Mouse (Mus musculus): ENCODE results near the gene Cybrd1. TPM values are rescaled to one million over a fixed set of nuclear protein-coding genes. Genes with fewer than 3 reads are reported as not detected.
A peak's percentile ranks its signal among the peaks of the same experiment; 100 is the strongest.

Gene Cybrd1
- polyA plus RNA-seq, 1 experiment from 2014 or later, result 1.6 TPM

GRCm38 (mm10) chr2:71187950-71188349 lies 70.2 kb downstream of the Cybrd1 start:
- no peaks in the 10 kb centered on the region; the same call in 1 of the 2 replicates for H3K27me3 ChIP-seq
- H3K36me3 ChIP-seq, result no peaks in the 10 kb centered on the region
- no peak overlapping the region for H3K9ac ChIP-seq
- ATAC-seq (ENCODE audit: low FRiP score), result no peak
- no peak overlapping the region for H3K27ac ChIP-seq
- H3K9me3 ChIP-seq (replicated peaks), result no peaks in the 10 kb centered on the region
- no peak overlapping the region for H3K4me2 ChIP-seq (replicated peaks)
- 69% methylated on average over 3 of the region's 3 CpGs for WGBS
- H3K4me3 ChIP-seq, result no peak overlapping the region
- peaks cover 19% of the 10 kb centered on the region for H3K4me1 ChIP-seq

GRCm38 (mm10) chr2:71188861-71189260 lies 71.1 kb downstream of the Cybrd1 start:
- no peak overlapping the region for H3K9ac ChIP-seq
- H3K4me2 ChIP-seq (replicated peaks), result no peak overlapping the region
- peaks cover 19% of the 10 kb centered on the region for H3K4me1 ChIP-seq
- no peaks in the 10 kb centered on the region for H3K36me3 ChIP-seq
- no peaks in the 10 kb centered on the region for H3K9me3 ChIP-seq (replicated peaks)
- no peaks in the 10 kb centered on the region; the same call in 1 of the 2 replicates for H3K27me3 ChIP-seq
- no peak overlapping the region for H3K4me3 ChIP-seq
- no peak overlapping the region for H3K27ac ChIP-seq
- WGBS, result 26% methylated on average over 2 of the region's 2 CpGs
- ATAC-seq (ENCODE audit: low FRiP score), result no peak

- Histone ChIP-seq H3K27me3 (no peaks in the 10 kb centered on the region; the same call in 1 of the 2 replicates), H3K27ac (peak overlapping the region; percentile 37; the same call in 1 of the 2 replicates), H3K4me3 (0 out of 2 replicates have a peak overlapping the region, but pooled peaks have one; percentile 0), H3K4me2 (replicated peaks) (peak overlapping the region; percentile 39), H3K9me3 (replicated peaks) (no peaks in the 10 kb centered on the region), H3K9ac (no peak overlapping the region), H3K4me1 (peaks cover 19% of the 10 kb centered on the region), H3K36me3 (no peaks in the 10 kb centered on the region)
- WGBS, result 27% methylated on average over 16 of the region's 16 CpGs
- ATAC-seq (ENCODE audit: low FRiP score), result peak; percentile 46
Measured at GRCm38 (mm10) chr2:71191391-71192194, 73.9 kb downstream of the Cybrd1 start.

GRCm38 (mm10) chr2:71192195-71192807 lies 74.6 kb downstream of the Cybrd1 start:
- Histone ChIP-seq H3K36me3 (no peaks in the 10 kb centered on the region), H3K4me1 (peaks cover 19% of the 10 kb centered on the region), H3K27ac (peak overlapping the region; percentile 37; the same call in 1 of the 2 replicates), H3K4me2 (replicated peaks) (peak overlapping the region; percentile 39), H3K4me3 (0 out of 2 replicates have a peak overlapping the region, but pooled peaks have one; percentile 0), H3K9me3 (replicated peaks) (no peaks in the 10 kb centered on the region), H3K9ac (no peak overlapping the region), H3K27me3 (no peaks in the 10 kb centered on the region; the same call in 1 of the 2 replicates)
- WGBS, result 55% methylated on average over 17 of the region's 17 CpGs
- no peak; the same call in 1 of the 2 replicates for ATAC-seq (ENCODE audit: low FRiP score)

Other genes with a start within 250 kb of the Cybrd1 start
- gene Dcaf17, start 62.6 kb upstream of the Cybrd1 start, polyA plus RNA-seq (2016; fragmentation: Nextera tagmentation; extraction: Ambion mirVana), result 36.7 and 38.4 TPM in 2 replicates
- 19.2 and 19.9 TPM in 2 replicates for gene Mettl8, start 62.3 kb upstream of the Cybrd1 start, polyA plus RNA-seq (2016; fragmentation: Nextera tagmentation; extraction: Ambion mirVana)
- 177 and 200 TPM in 2 replicates for gene Dync1i2, start 93.8 kb downstream of the Cybrd1 start, polyA plus RNA-seq (2016; fragmentation: Nextera tagmentation; extraction: Ambion mirVana)
- gene Slc25a12, start 249.8 kb downstream of the Cybrd1 start, polyA plus RNA-seq (2016; fragmentation: Nextera tagmentation; extraction: Ambion mirVana), result 48.8 and 54.1 TPM in 2 replicates

Data from hindbrain, embryonic 12.5 days (tissue).